Comparison of ENCODE assay signal across 9 mouse cellular contexts in genomic region chr10:70195786-70196185, GRCm38 (mm10). TPM values are rescaled to one million over a fixed set of nuclear protein-coding genes. Genes with fewer than 3 reads are reported as not detected.
DNase-seq lines count a peak whose midpoint lies in the region; ATAC-seq and TF ChIP-seq lines count a peak whose summit lies in the region.
"Had no signal": no experiment of that assay in that cellular context is flagged by ENCODE, and none has a peak within 500 bp of the region (broad histone marks: within the 10 kb centered on the region; RNA-seq: fewer than 3 reads in every experiment).

No protein-coding gene starts in this region.

- H3K36me3 ChIP-seq in ES-E14 (ENCODE audit: control insufficient read depth, insufficient read depth, low read length, poor library complexity, severe bottlenecking) = peaks cover 11% of the 10 kb centered on the region; the same call in 1 of the 2 replicates
- peaks cover 18% of the 10 kb centered on the region for H3K36me3 ChIP-seq in hindbrain, embryonic 14.5 days (replicated peaks; ENCODE audit: control insufficient read depth, insufficient read depth)
- no peaks in the 10 kb centered on the region; the same call in 1 of the 2 replicates for H3K36me3 ChIP-seq in liver, embryonic 11.5 days (ENCODE audit: control insufficient read depth, insufficient read depth, low read length)

- H3K4me3 ChIP-seq in ES-E14 (ENCODE audit: insufficient read depth in 1 of 2, low read depth in 1 of 2, low read length in 2 of 2, poor library complexity in 1 of 2, severe bottlenecking in 1 of 2) = no peak overlapping the region
- no peak overlapping the region for H3K4me3 ChIP-seq in hindbrain, embryonic 14.5 days (replicated peaks; ENCODE audit: low read length)
- H3K4me3 ChIP-seq in liver, embryonic 11.5 days (ENCODE audit: low read depth, low read length) = no peak overlapping the region
- H3K4me3 ChIP-seq: heart, embryonic 15.5 days had no signal

- WGBS in hindbrain, embryonic 14.5 days = 64% methylated on average over 7 of the region's 7 CpGs
- 60% methylated on average over 7 of the region's 7 CpGs for WGBS in liver, embryonic 11.5 days

- no peak overlapping the region for H3K9ac ChIP-seq in ES-E14 (ENCODE audit: insufficient read depth, low read depth, low read length, poor library complexity, severe bottlenecking)
- H3K9ac ChIP-seq in hindbrain, embryonic 14.5 days = no peak overlapping the region
- H3K9ac ChIP-seq in liver, embryonic 11.5 days (ENCODE audit: low read depth, low read length) = no peak overlapping the region
- H3K9ac ChIP-seq: heart, embryonic 15.5 days had no signal

- H3K27me3 ChIP-seq in hindbrain, embryonic 14.5 days (ENCODE audit: control insufficient read depth, insufficient read depth, low read length) = no peaks in the 10 kb centered on the region
- H3K27me3 ChIP-seq in liver, embryonic 11.5 days (replicated peaks; ENCODE audit: control insufficient read depth, insufficient read depth, low read length) = no peaks in the 10 kb centered on the region
- H3K27me3 ChIP-seq: heart, embryonic 15.5 days had no signal

- H3K4me1 ChIP-seq in ES-E14 (ENCODE audit: control insufficient read depth in 2 of 2, insufficient read depth in 2 of 2, low read length in 2 of 2, poor library complexity in 1 of 2) = peaks cover 5 to 7% of the 10 kb centered on the region in 2 experiments; a peak in 3 of 4 replicates
- H3K4me1 ChIP-seq in hindbrain, embryonic 14.5 days (replicated peaks; ENCODE audit: control insufficient read depth, insufficient read depth, low read length) = no peaks in the 10 kb centered on the region
- H3K4me1 ChIP-seq in liver, embryonic 11.5 days (replicated peaks; ENCODE audit: control insufficient read depth, insufficient read depth, low read length) = peaks cover 8% of the 10 kb centered on the region

- in situ Hi-C loops in ES-E14 (cut with MboI; ENCODE audit: low sequenced_read_pairs in 2 of 2, unreplicated experiment in 2 of 2) = no loop called here

- H3K9me3 ChIP-seq in ES-E14 (ENCODE audit: control insufficient read depth, insufficient read depth, low read depth, low read length) = no peaks in the 10 kb centered on the region
- H3K9me3 ChIP-seq in hindbrain, embryonic 14.5 days (ENCODE audit: control insufficient read depth, low read length) = no peaks in the 10 kb centered on the region
- H3K9me3 ChIP-seq in liver, embryonic 11.5 days (ENCODE audit: control insufficient read depth, low read length) = no peaks in the 10 kb centered on the region
- H3K9me3 ChIP-seq: heart, embryonic 15.5 days had no signal

- no peak overlapping the region for H3K4me2 ChIP-seq in hindbrain, embryonic 14.5 days (replicated peaks)
- H3K4me2 ChIP-seq in liver, embryonic 11.5 days = no peak overlapping the region
- H3K4me2 ChIP-seq: heart, embryonic 15.5 days had no signal

- peak; percentile 54 to 60 for DNase-seq in cerebellum, postnatal 14 days
- DNase-seq in cerebellum, adult 8-10 months = no peak
- DNase-seq in ES-E14 (ENCODE audit: low read depth, low spot score) = peak; percentile 46
- DNase-seq in hindbrain, embryonic 14.5 days (ENCODE audit: low spot score) = peak; percentile 32
- no peak for DNase-seq in liver, embryonic 11.5 days (ENCODE audit: low spot score)
- DNase-seq in retina, postnatal 1 day = peak; percentile 54
- DNase-seq in layer of hippocampus, adult 8-10 months (ENCODE audit: low spot score in 2 of 2) = no peak

- ATAC-seq in hindbrain, embryonic 14.5 days (ENCODE audit: low FRiP score) = no peak
- ATAC-seq in liver, embryonic 11.5 days (replicated peaks; ENCODE audit: low FRiP score) = peak; percentile 56
- no peak for ATAC-seq in activated CD4-positive, CD25-positive, alpha-beta regulatory T cell, adult 4 months

- no peak overlapping the region for H3K27ac ChIP-seq in ES-E14 (ENCODE audit: insufficient read depth, low read depth, low read length, poor library complexity, severe bottlenecking)
- H3K27ac ChIP-seq in hindbrain, embryonic 14.5 days = no peak overlapping the region
- peak overlapping the region; percentile 61 for H3K27ac ChIP-seq in liver, embryonic 11.5 days (ENCODE audit: low read depth, low read length)
- H3K27ac ChIP-seq: heart, embryonic 15.5 days had no signal

TF ChIP-seq in ES-E14, 5 proteins besides CTCF, POLR2A, EP300 and RAD21:
- TF ChIP-seq ZNF384 (IDR thresholded peaks at IDR 0.05; ENCODE audit: low read depth, low read length) (no peak), ZC3H11A (IDR thresholded peaks at IDR 0.05; ENCODE audit: borderline replicate concordance, low read depth, low read length) (peak; percentile 55; the same call in 1 of the 2 replicates)

RNA-seq across cellular contexts. Expression of gene Mrln, which starts 8.7 kb away (rescaled TPM):
- not detected in 2 replicates for total RNA-seq in ES-E14 (2012; rRNA removed)
- 0.55 and 0.59 TPM in 2 replicates for polyA plus RNA-seq in hindbrain, embryonic 14.5 days (2014; fragmentation: Nextera tagmentation; extraction: Ambion mirVana)
- 0.67 and 0.96 TPM in 2 replicates for polyA plus RNA-seq in liver, embryonic 11.5 days (2014; fragmentation: Nextera tagmentation; extraction: Ambion mirVana)
- total RNA-seq in layer of hippocampus, adult 8-10 months (2022) = not detected
- polyA plus RNA-seq in activated CD4-positive, CD25-positive, alpha-beta regulatory T cell, adult 4 months (2017; shearing (Covaris generic)) = not detected

RNA-seq across cellular contexts. Expression of gene Slc16a9, which starts 49.1 kb away (rescaled TPM):
- 1.3 and 2.0 TPM in 2 replicates for total RNA-seq in ES-E14 (2012; rRNA removed)
- polyA plus RNA-seq in hindbrain, embryonic 14.5 days (2014; fragmentation: Nextera tagmentation; extraction: Ambion mirVana) = 1.8 and 2.6 TPM in 2 replicates
- polyA plus RNA-seq in liver, embryonic 11.5 days (2014; fragmentation: Nextera tagmentation; extraction: Ambion mirVana) = 0.64 and 1.0 TPM in 2 replicates
- 1 to 10 TPM; 1.5 to 3.3 (median 1.9) TPM for total RNA-seq in layer of hippocampus, adult 8-10 months (2022)
- not detected for polyA plus RNA-seq in activated CD4-positive, CD25-positive, alpha-beta regulatory T cell, adult 4 months (2017; shearing (Covaris generic))

Comparison
In these comparisons a context has a peak if more than half of its experiments do, and no peak if none do; other contexts are left out.
1. DNase-seq: peak in cerebellum, postnatal 14 days (2 of 2), ES-E14 (single experiment), hindbrain, embryonic 14.5 days (single experiment) and retina, postnatal 1 day (single experiment); none in cerebellum, adult 8-10 months (single experiment), liver, embryonic 11.5 days (single experiment) and layer of hippocampus, adult 8-10 months (0 of 2).